Mouse (Mus musculus) bone marrow macrophage, adult 2 months (primary cell): ENCODE measurements at regions not wholly inside any gene's neighbourhood (a gene's known extent, or its start where the extent isn't known, plus 50 kb on each side); places are given as distances from the start of the nearest gene placed in this dataset.

Experiments used
- CTCF ChIP-seq: IDR thresholded peaks from 2 replicates; pipeline ENCODE4 v1.5.1; 2012; ENCODE audit warnings: low read depth, mild to moderate bottlenecking, low read length, moderate library complexity
- POLR2A ChIP-seq: IDR thresholded peaks from 2 replicates; pipeline ENCODE4 v1.6.1; 2012; ENCODE audit warnings: mild to moderate bottlenecking, low read depth, low read length, borderline replicate concordance

DNA sequence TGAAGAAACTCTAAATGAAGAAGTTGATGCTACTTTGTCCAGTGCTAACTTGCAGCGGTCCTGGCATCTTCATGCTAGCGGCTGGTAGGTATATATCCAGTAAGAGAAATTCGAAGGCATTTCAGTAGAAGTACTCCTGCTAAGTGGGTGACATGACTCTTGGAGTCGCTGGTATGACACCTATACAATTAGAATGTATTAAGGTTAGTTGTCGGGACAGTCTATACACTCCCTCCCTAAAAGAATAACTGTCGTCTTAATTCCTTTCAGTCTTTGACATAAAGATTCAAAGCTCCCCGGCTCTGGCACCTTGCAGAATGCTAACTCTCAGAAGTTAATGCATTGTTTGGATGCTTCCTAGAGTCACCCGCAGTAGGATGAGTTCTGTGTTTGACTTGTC lies 70.1 kb downstream of the Sox4 start:
- TF ChIP-seq CTCF (no peak), POLR2A (no peak)
